Mouse (Mus musculus) forebrain, embryonic 14.5 days (tissue): ENCODE data around the gene Brd3. TPM values are rescaled to one million over a fixed set of nuclear protein-coding genes. Genes with fewer than 3 reads are reported as not detected.
"Not testable (repeated sequence)": the region's sequence is repeated elsewhere in the genome, so short reads cannot be mapped to it uniquely, and the experiment has no call there.

Source experiments
- ATAC-seq: fragments of 200-750 bp; cut with Nextera tagmentation; 2 replicates; pipeline ENCODE4 v1.8.0; 2017; ENCODE audit warnings: mild to moderate bottlenecking, moderate library complexity
- DNase-seq: peaks from one replicate; pipeline ENCODE4 v3.0.0-alpha.2; 2015; ENCODE audit warnings: low spot score
- H3K27ac ChIP-seq: fragments of 300-500 bp; sonication (generic); 2 replicates; pipeline ENCODE4 v1.5.1; 2014; ENCODE audit warnings: low read depth, mild to moderate bottlenecking, control low read depth, low read length, moderate library complexity
- H3K27me3 ChIP-seq: fragments of 300-500 bp; sonication (generic); replicated peaks from 2 replicates; pipeline ENCODE4 v1.6.1; 2014; ENCODE audit warnings: low read length, control low read depth, mixed read lengths; ENCODE audit not compliant: control insufficient read depth, insufficient read depth
- H3K36me3 ChIP-seq: fragments of 300-500 bp; sonication (generic); 2 replicates; pipeline ENCODE4 v1.6.1; 2014; ENCODE audit warnings: low read length, control low read depth; ENCODE audit not compliant: control insufficient read depth, insufficient read depth
- H3K4me1 ChIP-seq: fragments of 300-500 bp; sonication (generic); 2 replicates; pipeline ENCODE4 v1.6.1; 2014; ENCODE audit warnings: antibody characterized with exemption, low read length, control low read depth; ENCODE audit not compliant: control insufficient read depth, insufficient read depth
- H3K4me2 ChIP-seq: fragments of 300-500 bp; sonication (generic); 2 replicates; pipeline ENCODE4 v1.6.1; 2014; ENCODE audit warnings: mild to moderate bottlenecking, control low read depth, low read length
- H3K4me3 ChIP-seq: fragments of 300-500 bp; sonication (generic); 2 replicates; pipeline ENCODE4 v1.5.1; 2014; ENCODE audit warnings: low read depth, low read length, control low read depth
- H3K9ac ChIP-seq: fragments of 300-500 bp; sonication (generic); 2 replicates; pipeline ENCODE4 v1.6.1; 2014; ENCODE audit warnings: mild to moderate bottlenecking, low read length, control low read depth, moderate library complexity
- H3K9me3 ChIP-seq: fragments of 300-500 bp; sonication (generic); replicated peaks from 2 replicates; pipeline ENCODE4 v1.6.1; 2016; ENCODE audit warnings: low read length, control low read depth, mixed read lengths; ENCODE audit not compliant: control insufficient read depth
- WGBS: fragments of 180-500 bp; shearing (Covaris S2); extraction: QIAGEN DNeasy Blood & Tissue Kit; methylation state at CpG from one replicate; pipeline ENCODE4 v1.1.7; 2014; 5-methylcytosine and 5-hydroxymethylcytosine counted together
- polyA plus RNA-seq: library from polyadenylated mRNA; unstranded; fragments of >200 nt; fragmentation: Nextera tagmentation; extraction: Ambion mirVana; gene quantifications from 2 replicates; pipeline ENCODE4 v1.2.1, GENCODE M21; 2014

Brd3 gene
- polyA plus RNA-seq, result 155 and 170 TPM in 2 replicates

GRCm38 (mm10) chr2:27507562-27507961 lies at the start of gene Brd3:
Gene Brd3 (minus strand): TSS chr2:27507662.
- no peaks in the 10 kb centered on the region for H3K9me3 ChIP-seq
- no peak within 1 kb of the TSS for H3K9ac ChIP-seq
- no peak within 1 kb of the TSS for H3K4me2 ChIP-seq
- 69% methylated on average over 4 of the region's 4 CpGs for WGBS
- no peaks in the 10 kb centered on the region for H3K36me3 ChIP-seq
- no peaks in the 10 kb centered on the region for H3K27me3 ChIP-seq
- H3K4me1 ChIP-seq, result no peaks in the 10 kb centered on the region
- ATAC-seq (no peak), DNase-seq (no peak)
- no peak within 1 kb of the TSS for H3K27ac ChIP-seq
- H3K4me3 ChIP-seq, result no peak within 1 kb of the TSS

- Histone ChIP-seq H3K36me3 (no peaks in the 10 kb centered on the region), H3K27me3 (no peaks in the 10 kb centered on the region), H3K9me3 (no peaks in the 10 kb centered on the region), H3K4me1 (no peaks in the 10 kb centered on the region), H3K4me3 (no peak overlapping the region), H3K9ac (no peak overlapping the region), H3K4me2 (no peak overlapping the region), H3K27ac (no peak overlapping the region)
- ATAC-seq (no peak), DNase-seq (no peak)
- 88% methylated on average over 6 of the region's 6 CpGs for WGBS
Observed at GRCm38 (mm10) chr2:27556921-27557320, 49.5 kb upstream of the Brd3 start.

GRCm38 (mm10) chr2:27554308-27554707 lies 46.8 kb upstream of the Brd3 start:
- Histone ChIP-seq H3K4me2 (no peak overlapping the region), H3K9ac (no peak overlapping the region), H3K27ac (no peak overlapping the region), H3K4me3 (no peak overlapping the region), H3K27me3 (no peaks in the 10 kb centered on the region), H3K4me1 (no peaks in the 10 kb centered on the region), H3K9me3 (no peaks in the 10 kb centered on the region), H3K36me3 (no peaks in the 10 kb centered on the region)
- DNase-seq (no peak), ATAC-seq (no peak)
- 84% methylated on average over 9 of the region's 9 CpGs for WGBS

GRCm38 (mm10) chr2:27552620-27553287 lies 45.3 kb upstream of the Brd3 start:
- Histone ChIP-seq H3K27me3 (no peaks in the 10 kb centered on the region), H3K36me3 (no peaks in the 10 kb centered on the region), H3K4me1 (no peaks in the 10 kb centered on the region), H3K9me3 (no peaks in the 10 kb centered on the region), H3K27ac (no peak overlapping the region), H3K4me3 (no peak overlapping the region), H3K4me2 (no peak overlapping the region), H3K9ac (no peak overlapping the region)
- DNase-seq, result peak; percentile 81
- 22% methylated on average over 7 of the region's 7 CpGs for WGBS
- 0 out of 2 replicates have a peak, but pooled peaks have one; percentile 12 for ATAC-seq

GRCm38 (mm10) chr2:27548664-27549369 lies 41.4 kb upstream of the Brd3 start:
- 82% methylated on average over 1 of the region's 1 CpGs for WGBS
- Histone ChIP-seq H3K27me3 (no peaks in the 10 kb centered on the region), H3K9me3 (0 out of 2 replicates have a peak, but pooled peaks cover 2% of the 10 kb centered on the region), H3K4me2 (no peak overlapping the region), H3K4me3 (no peak overlapping the region), H3K27ac (no peak overlapping the region), H3K36me3 (no peaks in the 10 kb centered on the region), H3K9ac (no peak overlapping the region), H3K4me1 (no peaks in the 10 kb centered on the region)
- ATAC-seq, result no peak
- DNase-seq, result no peak

- no peak overlapping the region for H3K27ac ChIP-seq
- H3K4me1 ChIP-seq, result no peaks in the 10 kb centered on the region
- no peaks in the 10 kb centered on the region for H3K27me3 ChIP-seq
- 0 out of 2 replicates have a peak, but pooled peaks cover 2% of the 10 kb centered on the region for H3K9me3 ChIP-seq
- DNase-seq, result no peak
- no peak overlapping the region for H3K9ac ChIP-seq
- WGBS, result 89% methylated on average over 2 of the region's 2 CpGs
- no peaks in the 10 kb centered on the region for H3K36me3 ChIP-seq
- H3K4me3 ChIP-seq, result no peak overlapping the region
- no peak for ATAC-seq
- no peak overlapping the region for H3K4me2 ChIP-seq
Observed at GRCm38 (mm10) chr2:27547986-27548385, 40.5 kb upstream of the Brd3 start.

- no peak overlapping the region for H3K27ac ChIP-seq
- 33% methylated on average over 1 of the region's 1 CpGs for WGBS
- ATAC-seq, result no peak
Observed at GRCm38 (mm10) chr2:27547326-27547725, 39.9 kb upstream of the Brd3 start.

GRCm38 (mm10) chr2:27546041-27546440 lies 38.6 kb upstream of the Brd3 start:
- 95% methylated on average over 8 of the region's 8 CpGs for WGBS
- H3K4me1 ChIP-seq, DNase-seq, H3K4me2 ChIP-seq, H3K9ac ChIP-seq, H3K9me3 ChIP-seq, ATAC-seq, H3K4me3 ChIP-seq, H3K27me3 ChIP-seq, H3K27ac ChIP-seq, H3K36me3 ChIP-seq: not testable (repeated sequence)

More at GRCm38 (mm10) chr2:27547326-27547725, 39.9 kb upstream of the Brd3 start:
- Histone ChIP-seq H3K4me2 (no peak overlapping the region), H3K9me3 (0 out of 2 replicates have a peak, but pooled peaks cover 2% of the 10 kb centered on the region), H3K4me3 (no peak overlapping the region), H3K9ac (no peak overlapping the region), H3K27me3 (no peaks in the 10 kb centered on the region), H3K36me3 (no peaks in the 10 kb centered on the region), H3K4me1 (no peaks in the 10 kb centered on the region)
- no peak for DNase-seq

GRCm38 (mm10) chr2:27545517-27545916 lies 38.1 kb upstream of the Brd3 start:
- H3K27ac ChIP-seq, H3K9ac ChIP-seq, H3K27me3 ChIP-seq, H3K4me2 ChIP-seq, H3K36me3 ChIP-seq, H3K4me1 ChIP-seq, H3K9me3 ChIP-seq, H3K4me3 ChIP-seq, ATAC-seq, DNase-seq: not testable (repeated sequence)
- WGBS, result 78% methylated on average over 3 of the region's 3 CpGs
